Mouse (Mus musculus): ENCODE measurements around the gene Btbd9. TPM values are rescaled to one million over a fixed set of nuclear protein-coding genes. Genes with fewer than 3 reads are reported as not detected.

The Btbd9 gene
- total and polyA plus RNA-seq, 2 experiments, result 12.7 to 12.8 TPM

DNA sequence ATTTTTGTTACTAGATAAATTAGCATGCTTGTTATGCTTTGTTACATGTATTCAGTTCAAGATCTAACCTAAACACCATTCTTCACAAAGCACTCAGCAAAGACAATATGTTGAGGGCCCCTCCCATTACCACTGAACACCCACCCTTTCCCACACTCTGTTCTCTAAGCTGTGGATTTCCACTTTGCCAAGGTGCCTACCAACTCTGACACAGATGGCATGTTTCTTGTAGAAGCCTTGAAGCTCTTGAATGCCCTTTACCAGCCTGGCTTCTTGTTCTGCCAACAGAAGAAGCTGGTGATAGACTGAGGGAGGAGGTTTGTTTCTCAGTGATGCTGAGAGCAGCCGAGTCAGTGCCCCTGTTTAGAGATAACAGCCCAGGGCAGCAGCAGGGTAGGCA lies 256.0 kb downstream of the Btbd9 start:
- DNase-seq (ENCODE audit: extremely low read depth, low read depth, low spot score), result no peak
- Histone ChIP-seq H3K9ac (ENCODE audit: low read depth, low read length) (no peak overlapping the region), H3K27me3 (ENCODE audit: control insufficient read depth, insufficient read depth, low read length) (no peaks in the 10 kb centered on the region), H3K4me3 (ENCODE audit: insufficient read depth, low read depth, low read length) (no peak overlapping the region), H3K36me3 (ENCODE audit: control insufficient read depth, insufficient read depth, low read length) (no peaks in the 10 kb centered on the region), H3K79me2 (ENCODE audit: control insufficient read depth, insufficient read depth, low read length) (no peaks in the 10 kb centered on the region), H3K27ac (replicated peaks; ENCODE audit: insufficient read depth, low read depth, low read length) (no peak overlapping the region), H3K4me1 (ENCODE audit: control insufficient read depth, insufficient read depth, low read length) (no peaks in the 10 kb centered on the region)
- no peak for TF ChIP-seq CTCF (IDR thresholded peaks at IDR 0.05; ENCODE audit: low read depth, low read length)
- TF ChIP-seq POLR2A (IDR thresholded peaks at IDR 0.05; ENCODE audit: extremely low read depth, insufficient read depth, low read length), result no peak
- WGBS, result 70% methylated on average over 1 of the region's 1 CpGs

DNA sequence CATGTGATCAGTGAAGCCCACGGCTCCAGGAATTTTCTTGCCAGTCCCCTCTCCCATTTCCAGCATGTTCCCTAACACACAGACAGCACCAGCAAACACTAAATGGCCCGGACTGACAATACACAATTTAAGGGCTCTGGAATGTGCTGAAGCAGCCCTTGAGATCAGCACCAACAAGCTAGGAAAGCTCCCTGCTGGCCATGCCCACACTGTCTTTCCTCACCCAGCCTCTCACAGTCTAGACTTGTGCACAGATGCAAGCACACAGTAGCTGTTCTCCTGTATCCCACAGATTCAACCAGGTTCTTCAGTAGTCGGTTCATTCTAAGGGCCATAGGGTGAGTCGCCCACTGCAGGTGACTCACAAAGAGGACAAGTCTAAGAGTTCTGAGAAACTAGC lies 263.6 kb downstream of the Btbd9 start:
- no peaks in the 10 kb centered on the region for H3K36me3 ChIP-seq (ENCODE audit: control insufficient read depth, insufficient read depth, low read length)
- no peak overlapping the region for H3K9ac ChIP-seq (ENCODE audit: low read depth, low read length)

DNA sequence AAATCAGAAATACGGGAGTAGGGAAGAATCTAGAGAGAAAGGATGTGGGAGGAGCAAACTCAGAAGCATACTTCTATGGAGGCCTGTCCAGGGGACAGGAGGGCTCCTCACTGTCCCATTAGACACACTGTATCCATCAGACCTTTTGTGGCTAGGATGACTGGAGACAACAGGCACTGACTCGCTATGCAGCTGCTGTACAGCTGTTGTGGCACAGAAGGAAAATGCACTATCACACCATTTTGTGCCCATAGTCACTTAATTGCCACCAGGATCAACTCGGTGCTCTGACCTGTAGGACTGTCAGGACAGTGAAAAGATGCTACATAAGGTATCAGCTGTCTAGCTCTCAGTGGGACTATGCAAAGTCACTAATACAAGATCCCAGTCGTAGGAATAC lies 266.7 kb downstream of the Btbd9 start:
- Histone ChIP-seq H3K27ac (replicated peaks; ENCODE audit: insufficient read depth, low read depth, low read length) (no peak overlapping the region), H3K4me3 (ENCODE audit: insufficient read depth, low read depth, low read length) (no peak overlapping the region), H3K9ac (ENCODE audit: low read depth, low read length) (no peak overlapping the region), H3K79me2 (ENCODE audit: control insufficient read depth, insufficient read depth, low read length) (no peaks in the 10 kb centered on the region), H3K36me3 (ENCODE audit: control insufficient read depth, insufficient read depth, low read length) (no peaks in the 10 kb centered on the region), H3K27me3 (ENCODE audit: control insufficient read depth, insufficient read depth, low read length) (no peaks in the 10 kb centered on the region), H3K4me1 (ENCODE audit: control insufficient read depth, insufficient read depth, low read length) (no peaks in the 10 kb centered on the region)
- no peak for DNase-seq (ENCODE audit: extremely low read depth, low read depth, low spot score)
- no peak for TF ChIP-seq POLR2A (IDR thresholded peaks at IDR 0.05; ENCODE audit: extremely low read depth, insufficient read depth, low read length)
- TF ChIP-seq CTCF (IDR thresholded peaks at IDR 0.05; ENCODE audit: low read depth, low read length), result no peak
- 82% methylated on average over 4 of the region's 4 CpGs for WGBS

More for the DNA sequence above, 263.6 kb downstream of the Btbd9 start:
- Histone ChIP-seq H3K27me3 (ENCODE audit: control insufficient read depth, insufficient read depth, low read length) (no peaks in the 10 kb centered on the region), H3K4me3 (ENCODE audit: insufficient read depth, low read depth, low read length) (no peak overlapping the region), H3K27ac (replicated peaks; ENCODE audit: insufficient read depth, low read depth, low read length) (no peak overlapping the region), H3K79me2 (ENCODE audit: control insufficient read depth, insufficient read depth, low read length) (no peaks in the 10 kb centered on the region), H3K4me1 (ENCODE audit: control insufficient read depth, insufficient read depth, low read length) (no peaks in the 10 kb centered on the region)
- TF ChIP-seq POLR2A (IDR thresholded peaks at IDR 0.05; ENCODE audit: extremely low read depth, insufficient read depth, low read length) (no peak), CTCF (IDR thresholded peaks at IDR 0.05; ENCODE audit: low read depth, low read length) (no peak)
- DNase-seq (ENCODE audit: extremely low read depth, low read depth, low spot score), result no peak
- WGBS, result 82% methylated on average over 4 of the region's 4 CpGs

DNA sequence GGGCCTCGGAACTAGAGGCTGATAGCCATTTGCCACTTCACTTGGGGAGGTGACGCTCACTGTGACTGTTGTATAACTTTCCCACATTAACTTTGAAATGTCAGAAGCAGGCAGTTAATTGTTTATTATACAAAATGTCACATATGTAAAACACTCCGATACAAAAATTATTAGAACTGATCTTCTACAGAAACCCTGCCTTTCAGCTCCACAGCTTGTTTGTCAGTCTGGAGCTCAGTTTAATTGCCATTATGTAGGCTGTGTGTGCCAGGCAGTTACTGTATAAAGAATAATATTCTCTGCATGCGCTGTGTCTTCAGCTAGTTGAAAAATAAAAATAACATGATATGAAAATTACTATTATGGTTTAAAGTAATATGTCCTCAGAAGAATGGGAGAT lies 267.4 kb downstream of the Btbd9 start:
- Histone ChIP-seq H3K9ac (ENCODE audit: low read depth, low read length) (no peak overlapping the region), H3K79me2 (ENCODE audit: control insufficient read depth, insufficient read depth, low read length) (no peaks in the 10 kb centered on the region), H3K4me3 (ENCODE audit: insufficient read depth, low read depth, low read length) (no peak overlapping the region), H3K4me1 (ENCODE audit: control insufficient read depth, insufficient read depth, low read length) (no peaks in the 10 kb centered on the region), H3K27ac (replicated peaks; ENCODE audit: insufficient read depth, low read depth, low read length) (no peak overlapping the region), H3K27me3 (ENCODE audit: control insufficient read depth, insufficient read depth, low read length) (no peaks in the 10 kb centered on the region), H3K36me3 (ENCODE audit: control insufficient read depth, insufficient read depth, low read length) (no peaks in the 10 kb centered on the region)
- WGBS, result 98% methylated on average over 4 of the region's 4 CpGs
- no peak for DNase-seq (ENCODE audit: extremely low read depth, low read depth, low spot score)
- TF ChIP-seq POLR2A (IDR thresholded peaks at IDR 0.05; ENCODE audit: extremely low read depth, insufficient read depth, low read length) (no peak), CTCF (IDR thresholded peaks at IDR 0.05; ENCODE audit: low read depth, low read length) (no peak)

DNA sequence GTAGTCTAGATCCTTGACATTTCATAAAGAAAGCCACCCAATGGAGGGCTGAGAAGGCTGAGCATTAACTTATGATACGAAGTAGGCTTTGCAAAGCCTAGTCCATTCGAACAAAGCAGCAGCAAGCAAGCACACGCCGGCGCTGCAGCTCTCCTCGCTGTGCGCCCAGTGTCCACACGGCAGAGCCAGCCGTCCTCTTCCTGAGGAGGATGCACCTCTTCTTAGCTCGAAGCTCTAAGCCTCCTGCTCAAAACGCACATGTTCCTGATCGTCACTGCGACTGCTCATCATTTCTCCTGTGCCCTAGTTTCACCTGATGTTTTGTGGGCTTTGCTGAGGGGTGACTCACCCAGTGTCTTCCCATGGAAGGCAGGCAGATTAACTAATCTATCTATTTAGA lies 268.0 kb downstream of the Btbd9 start:
- Histone ChIP-seq H3K4me1 (ENCODE audit: control insufficient read depth, insufficient read depth, low read length) (no peaks in the 10 kb centered on the region), H3K36me3 (ENCODE audit: control insufficient read depth, insufficient read depth, low read length) (no peaks in the 10 kb centered on the region), H3K27me3 (ENCODE audit: control insufficient read depth, insufficient read depth, low read length) (no peaks in the 10 kb centered on the region), H3K27ac (replicated peaks; ENCODE audit: insufficient read depth, low read depth, low read length) (no peak overlapping the region), H3K79me2 (ENCODE audit: control insufficient read depth, insufficient read depth, low read length) (no peaks in the 10 kb centered on the region), H3K9ac (ENCODE audit: low read depth, low read length) (no peak overlapping the region), H3K4me3 (ENCODE audit: insufficient read depth, low read depth, low read length) (no peak overlapping the region)
- 94% methylated on average over 13 of the region's 13 CpGs for WGBS
- no peak for DNase-seq (ENCODE audit: extremely low read depth, low read depth, low spot score)
- no peak for TF ChIP-seq POLR2A (IDR thresholded peaks at IDR 0.05; ENCODE audit: extremely low read depth, insufficient read depth, low read length)

DNA sequence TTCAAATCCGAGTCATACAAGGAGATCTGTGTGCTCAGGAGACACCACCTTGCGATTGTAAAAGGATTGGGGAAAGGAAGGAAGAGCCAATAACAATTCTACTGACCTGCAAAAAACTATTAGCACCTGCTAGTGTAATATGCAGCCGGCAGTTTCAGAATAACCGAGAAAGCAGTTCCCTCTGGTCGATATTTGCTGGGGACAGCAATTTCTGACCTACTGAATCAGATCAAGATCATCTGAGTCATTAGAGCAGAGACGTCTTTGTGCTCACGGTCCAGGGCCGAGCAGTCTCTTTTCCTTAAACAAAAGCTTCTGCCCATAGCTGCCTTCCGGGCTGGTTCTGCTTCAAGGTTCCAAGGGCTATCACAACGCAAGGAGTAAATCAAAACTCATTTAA lies 269.1 kb downstream of the Btbd9 start:
- Histone ChIP-seq H3K36me3 (ENCODE audit: control insufficient read depth, insufficient read depth, low read length) (no peaks in the 10 kb centered on the region), H3K79me2 (ENCODE audit: control insufficient read depth, insufficient read depth, low read length) (no peaks in the 10 kb centered on the region), H3K27me3 (ENCODE audit: control insufficient read depth, insufficient read depth, low read length) (no peaks in the 10 kb centered on the region), H3K4me3 (ENCODE audit: insufficient read depth, low read depth, low read length) (no peak overlapping the region), H3K4me1 (ENCODE audit: control insufficient read depth, insufficient read depth, low read length) (no peaks in the 10 kb centered on the region), H3K9ac (ENCODE audit: low read depth, low read length) (no peak overlapping the region), H3K27ac (replicated peaks; ENCODE audit: insufficient read depth, low read depth, low read length) (no peak overlapping the region)
- DNase-seq (ENCODE audit: extremely low read depth, low read depth, low spot score), result no peak
- WGBS, result 87% methylated on average over 10 of the region's 10 CpGs
- TF ChIP-seq CTCF (IDR thresholded peaks at IDR 0.05; ENCODE audit: low read depth, low read length), result no peak
- TF ChIP-seq POLR2A (IDR thresholded peaks at IDR 0.05; ENCODE audit: extremely low read depth, insufficient read depth, low read length), result no peak
